Mouse (Mus musculus) heart, embryonic 13.5 days (tissue): ENCODE data around the gene Bub1b. TPM values are rescaled to one million over a fixed set of nuclear protein-coding genes. Genes with fewer than 3 reads are reported as not detected.

Experiments
- ATAC-seq: fragments of 200-750 bp; cut with Nextera tagmentation; 2 replicates; pipeline ENCODE4 v1.8.0; 2017; ENCODE audit warnings: moderate TSS enrichment; ENCODE audit not compliant: insufficient number of reproducible peaks, low FRiP score, low TSS enrichment; ENCODE audit errors: extremely low read depth
- H3K27ac ChIP-seq: fragments of 300-500 bp; sonication (generic); replicated peaks from 2 replicates; pipeline ENCODE4 v1.5.1; 2015; ENCODE audit warnings: moderate library complexity, mild to moderate bottlenecking, inconsistent platforms
- H3K27me3 ChIP-seq: fragments of 300-500 bp; sonication (generic); replicated peaks from 2 replicates; pipeline ENCODE4 v1.6.1; 2015; ENCODE audit warnings: mild to moderate bottlenecking, inconsistent platforms
- H3K36me3 ChIP-seq: fragments of 300-500 bp; sonication (generic); 2 replicates; pipeline ENCODE4 v1.6.1; 2015; ENCODE audit warnings: mild to moderate bottlenecking, inconsistent platforms
- H3K4me1 ChIP-seq: fragments of 300-500 bp; sonication (generic); 2 replicates; pipeline ENCODE4 v1.6.1; 2015; ENCODE audit warnings: inconsistent platforms
- H3K4me2 ChIP-seq: fragments of 300-500 bp; sonication (generic); 2 replicates; pipeline ENCODE4 v1.6.1; 2015; ENCODE audit warnings: inconsistent platforms, mild to moderate bottlenecking, moderate library complexity
- H3K4me3 ChIP-seq: fragments of 300-500 bp; sonication (generic); 2 replicates; pipeline ENCODE4 v1.5.1; 2015; ENCODE audit warnings: moderate library complexity, mild to moderate bottlenecking, inconsistent platforms
- H3K9ac ChIP-seq: fragments of 300-500 bp; sonication (generic); 2 replicates; pipeline ENCODE4 v1.6.1; 2015; ENCODE audit warnings: inconsistent platforms, mild to moderate bottlenecking, moderate library complexity
- H3K9me3 ChIP-seq: fragments of 300-500 bp; sonication (generic); 2 replicates; pipeline ENCODE4 v1.6.1; 2016; ENCODE audit warnings: inconsistent platforms
- WGBS: fragments of 180-500 bp; shearing (Covaris S2); methylation state at CpG from one replicate; pipeline ENCODE4 v1.1.7; 2015; ENCODE audit warnings: mixed read lengths; 5-methylcytosine and 5-hydroxymethylcytosine counted together
- polyA plus RNA-seq: library from polyadenylated mRNA; unstranded; fragments of >200 nt; fragmentation: Nextera tagmentation; extraction: Ambion mirVana; gene quantifications from 2 replicates; pipeline ENCODE4 v1.2.1, GENCODE M21; 2015

The Bub1b gene
- polyA plus RNA-seq, 1 experiment from 2014 or later: 64.3 TPM

DNA sequence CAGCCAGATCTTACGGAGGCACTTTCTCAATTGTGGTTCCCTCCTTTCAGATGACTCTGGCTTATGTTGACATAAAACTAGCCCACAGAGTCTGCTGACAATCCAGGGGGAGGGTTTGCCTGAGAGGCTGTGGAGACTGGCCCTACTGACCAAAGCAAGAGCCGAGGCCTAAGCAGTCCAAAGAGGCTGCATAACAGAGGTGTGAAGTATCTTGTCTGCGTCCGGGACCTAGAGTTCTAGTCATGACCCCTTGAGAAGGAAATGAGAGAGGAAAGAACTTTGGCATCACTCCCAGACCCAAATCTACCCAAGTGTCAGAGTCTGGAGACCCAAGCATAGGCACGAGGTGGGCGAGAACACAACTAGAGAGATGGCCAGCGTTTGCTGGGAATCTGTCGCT lies 88.7 kb downstream of the Bub1b start:
- Histone ChIP-seq H3K36me3 (no peaks in the 10 kb centered on the region), H3K9me3 (no peaks in the 10 kb centered on the region), H3K4me3 (no peak overlapping the region), H3K9ac (no peak overlapping the region), H3K27me3 (peaks cover 39% of the 10 kb centered on the region), H3K4me1 (peaks cover 23% of the 10 kb centered on the region), H3K27ac (no peak overlapping the region), H3K4me2 (no peak overlapping the region)
- ATAC-seq: no peak
- WGBS: 49% methylated on average over 8 of the region's 8 CpGs

DNA sequence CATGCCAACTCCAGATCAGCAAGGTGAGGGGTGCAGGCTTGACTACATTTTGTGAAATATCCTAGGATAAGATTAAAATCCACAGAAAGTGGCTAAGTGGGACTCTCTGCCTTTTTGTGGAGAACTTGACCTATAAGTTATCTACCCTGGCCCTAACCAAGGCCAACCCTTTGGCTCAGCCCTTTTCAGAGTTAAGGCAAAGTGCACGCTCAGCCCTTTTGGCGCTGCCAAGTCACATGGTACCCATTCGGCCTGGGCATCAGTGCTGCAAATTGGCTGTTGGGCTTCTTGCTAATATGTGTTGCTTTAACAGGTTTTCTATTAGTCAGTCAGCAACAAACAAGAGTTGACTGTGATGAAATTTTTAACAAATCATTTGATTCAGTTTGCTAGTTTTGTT lies 89.8 kb downstream of the Bub1b start:
- Histone ChIP-seq H3K36me3 (no peaks in the 10 kb centered on the region), H3K4me2 (no peak overlapping the region), H3K27me3 (peaks cover 36% of the 10 kb centered on the region), H3K9me3 (no peaks in the 10 kb centered on the region), H3K9ac (no peak overlapping the region), H3K4me1 (peaks cover 16% of the 10 kb centered on the region), H3K27ac (no peak overlapping the region), H3K4me3 (no peak overlapping the region)
- 81% methylated on average over 3 of the region's 3 CpGs for WGBS
- ATAC-seq: no peak

DNA sequence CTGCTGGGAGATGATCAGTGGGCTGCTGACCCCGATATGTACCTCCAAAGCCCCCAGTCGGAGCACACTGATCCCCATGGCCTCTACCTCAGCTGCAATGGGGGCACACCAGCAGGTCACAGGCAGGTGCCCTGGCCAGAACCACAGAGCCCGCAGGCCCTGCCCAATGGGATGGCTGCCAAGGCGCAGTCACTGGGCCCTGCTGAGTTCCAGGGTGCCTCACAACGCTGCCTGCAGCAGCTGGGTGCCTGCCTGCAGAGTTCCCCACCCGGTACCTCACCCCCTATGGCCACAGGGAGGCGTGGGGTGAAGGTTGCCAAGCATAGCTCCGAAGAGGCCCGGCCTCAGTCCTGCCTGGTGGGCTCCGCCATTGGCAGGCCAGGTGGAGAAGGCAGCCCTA lies 91.9 kb downstream of the Bub1b start:
- no peaks in the 10 kb centered on the region for H3K36me3 ChIP-seq
- no peak overlapping the region for H3K27ac ChIP-seq
- no peak for ATAC-seq
- H3K4me3 ChIP-seq: no peak overlapping the region
- H3K9me3 ChIP-seq: no peaks in the 10 kb centered on the region
- 63% methylated on average over 10 of the region's 10 CpGs for WGBS
- peaks cover 50% of the 10 kb centered on the region for H3K27me3 ChIP-seq
- H3K4me2 ChIP-seq: no peak overlapping the region
- peaks cover 10% of the 10 kb centered on the region for H3K4me1 ChIP-seq
- no peak overlapping the region for H3K9ac ChIP-seq

Other genes starting within 250 kb of the Bub1b start
- 0.19 and 0.32 TPM in 2 replicates for gene Gpr176, start 224.8 kb upstream of the Bub1b start, polyA plus RNA-seq
- gene Eif2ak4, start 209.6 kb upstream of the Bub1b start, polyA plus RNA-seq: 6.7 and 7.4 TPM in 2 replicates
- gene Srp14, start 118.5 kb upstream of the Bub1b start, polyA plus RNA-seq: 196 and 218 TPM in 2 replicates
- gene Bmf, start 48.5 kb upstream of the Bub1b start, polyA plus RNA-seq: 2.5 and 2.9 TPM in 2 replicates
- 7.4 and 7.5 TPM in 2 replicates for gene Pak6, start 65.1 kb downstream of the Bub1b start, polyA plus RNA-seq
- gene Ankrd63, start 105.8 kb downstream of the Bub1b start, polyA plus RNA-seq: 0.67 and 0.73 TPM in 2 replicates
- gene Plcb2, start 130.2 kb downstream of the Bub1b start, polyA plus RNA-seq: 0.94 and 1.6 TPM in 2 replicates
- 36.2 and 38.3 TPM in 2 replicates for gene Inafm2, start 147.5 kb downstream of the Bub1b start, polyA plus RNA-seq
- gene Ccdc9b, start 164.4 kb downstream of the Bub1b start, polyA plus RNA-seq: 2.2 and 2.9 TPM in 2 replicates
- gene Phgr1, start 174.6 kb downstream of the Bub1b start, polyA plus RNA-seq: not detected in 2 replicates
- 0.17 and 0.24 TPM in 2 replicates for gene Disp2, start 181.5 kb downstream of the Bub1b start, polyA plus RNA-seq
- 100 and 115 TPM in 2 replicates for gene Knstrn, start 215.8 kb downstream of the Bub1b start, polyA plus RNA-seq